Mouse (Mus musculus) stomach, postnatal 0 days (tissue): ENCODE measurements at regions not wholly inside any gene's neighbourhood (a gene's known extent, or its start where the extent isn't known, plus 50 kb on each side); places are given as distances from the start of the nearest gene placed in this dataset.

Source experiments
- CTCF ChIP-seq: IDR thresholded peaks from 2 replicates; pipeline ENCODE4 v1.5.1; 2016; ENCODE audit warnings: antibody characterized with exemption, low read depth, mild to moderate bottlenecking, moderate library complexity
- EP300 ChIP-seq: optimal IDR thresholded peaks from 2 replicates; pipeline ENCODE3; 2016; ENCODE audit warnings: antibody characterized with exemption

- TF ChIP-seq CTCF: no peak
- TF ChIP-seq EP300: no peak
Observed at GRCm38 (mm10) chr15:62439211-62439610, 1405.8 kb downstream of the Gsdmc2 start.
